In the genomic region with DNA sequence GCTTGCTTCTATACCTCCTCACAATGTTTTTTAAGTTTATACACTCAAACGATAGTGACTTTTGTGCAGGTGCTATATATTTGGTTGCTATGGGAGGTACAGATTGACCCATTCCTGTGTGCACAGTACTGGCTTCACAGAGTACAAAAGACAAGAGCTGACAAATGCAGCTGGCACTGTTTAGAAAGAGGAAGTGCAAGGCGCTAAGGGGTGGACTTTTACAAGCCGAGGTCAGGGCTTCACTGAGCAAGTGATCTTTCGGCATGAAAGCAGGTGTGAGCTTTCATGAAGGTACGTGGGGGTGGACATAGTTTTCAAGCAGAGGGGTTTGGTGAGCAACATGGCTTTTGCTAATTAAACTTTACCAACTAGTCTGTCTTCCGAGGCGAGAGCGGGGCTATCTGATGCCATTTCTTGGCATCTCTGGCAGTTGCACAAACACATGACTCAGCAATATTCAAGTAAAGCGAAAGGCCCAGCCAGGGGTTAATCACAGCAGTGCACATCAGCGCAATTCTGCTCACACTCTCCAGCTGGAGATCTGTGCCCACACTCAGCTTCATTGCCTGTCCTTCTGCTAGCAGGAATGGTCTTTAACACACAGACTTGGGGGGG, we compare ENCODE assay signal across 9 mouse cellular contexts. TPM values are rescaled to one million over a fixed set of nuclear protein-coding genes. Genes with fewer than 3 reads are reported as not detected.
A peak's percentile ranks its signal among the peaks of the same experiment; 100 is the strongest.
DNase-seq lines count a peak whose midpoint lies in the region; ATAC-seq lines count a peak whose summit lies in the region.
"Had no signal": no experiment of that assay in that cellular context is flagged by ENCODE, and none has a peak within 500 bp of the region (broad histone marks: within the 10 kb centered on the region; RNA-seq: fewer than 3 reads in every experiment).

No protein-coding gene starts in this region.

- peak; percentile 25 for DNase-seq in adrenal gland, postnatal 10 days
- no peak for DNase-seq in adrenal gland, postnatal 36 days
- DNase-seq in A20 (ENCODE audit: low read depth, low spot score), result peak; percentile 94
- no peak for DNase-seq in testis, postnatal 10 days (ENCODE audit: low spot score)
- DNase-seq: cerebellum, postnatal 36 days had no signal

- ATAC-seq in hematopoietic stem cell, adult 5-6 weeks (replicated peaks in 1 of 2; ENCODE audit: insufficient read depth in 1 of 2, low FRiP score in 2 of 2, low TSS enrichment in 1 of 2, low read depth in 1 of 2, poor library complexity in 2 of 2, severe bottlenecking in 2 of 2), result peak; percentile 81 to 89
- ATAC-seq in megakaryocyte, adult 5-6 weeks (ENCODE audit: poor library complexity, severe bottlenecking), result peak; percentile 88
- no peak for ATAC-seq in neural tube, embryonic 15.5 days (ENCODE audit: low FRiP score)
- no peak for ATAC-seq in midbrain, embryonic 16.5 days

- no peaks in the 10 kb centered on the region for H3K9me3 ChIP-seq in neural tube, embryonic 15.5 days (replicated peaks)
- H3K9me3 ChIP-seq in midbrain, embryonic 16.5 days (replicated peaks; ENCODE audit: control insufficient read depth, low read length, poor library complexity, severe bottlenecking), result no peaks in the 10 kb centered on the region

- H3K4me2 ChIP-seq in neural tube, embryonic 15.5 days, result no peak overlapping the region
- no peak overlapping the region for H3K4me2 ChIP-seq in midbrain, embryonic 16.5 days (ENCODE audit: low read length)

- H3K27me3 ChIP-seq in neural tube, embryonic 15.5 days (replicated peaks), result no peaks in the 10 kb centered on the region
- no peaks in the 10 kb centered on the region for H3K27me3 ChIP-seq in midbrain, embryonic 16.5 days (ENCODE audit: control insufficient read depth, insufficient read depth, low read depth, low read length)

- H3K4me3 ChIP-seq in neural tube, embryonic 15.5 days (replicated peaks), result no peak overlapping the region
- no peak overlapping the region for H3K4me3 ChIP-seq in midbrain, embryonic 16.5 days (ENCODE audit: low read depth, low read length)

- peaks cover 4% of the 10 kb centered on the region; the same call in 1 of the 2 replicates for H3K4me1 ChIP-seq in neural tube, embryonic 15.5 days
- H3K4me1 ChIP-seq in midbrain, embryonic 16.5 days (ENCODE audit: control insufficient read depth, insufficient read depth, low read length), result no peaks in the 10 kb centered on the region

- no peaks in the 10 kb centered on the region for H3K36me3 ChIP-seq in neural tube, embryonic 15.5 days
- H3K36me3 ChIP-seq in midbrain, embryonic 16.5 days (ENCODE audit: control insufficient read depth, insufficient read depth, low read length), result no peaks in the 10 kb centered on the region

- H3K27ac ChIP-seq in neural tube, embryonic 15.5 days (replicated peaks), result no peak overlapping the region
- H3K27ac ChIP-seq in midbrain, embryonic 16.5 days (ENCODE audit: low read length), result no peak overlapping the region

- WGBS in neural tube, embryonic 15.5 days, result 52% methylated on average over 10 of the region's 10 CpGs
- 59% methylated on average over 10 of the region's 10 CpGs for WGBS in midbrain, embryonic 16.5 days

- H3K9ac ChIP-seq in neural tube, embryonic 15.5 days (replicated peaks), result no peak overlapping the region
- H3K9ac ChIP-seq in midbrain, embryonic 16.5 days (ENCODE audit: low read depth, low read length), result no peak overlapping the region

RNA-seq across cellular contexts. Expression of a gene that starts 10.0 kb away (rescaled TPM):
- total RNA-seq in adrenal gland, postnatal 10 days (2021), result 10 to 100 TPM; 22.9 to 25.7 TPM
- 10 to 100 TPM in 1 of 2 experiments, 1 to 10 TPM in 1; 8.9 to 32.5 TPM for total RNA-seq in adrenal gland, postnatal 36 days (2021)
- 14.2 and 14.4 TPM in 2 replicates for total RNA-seq in hematopoietic stem cell, adult 5-6 weeks (2017)
- total RNA-seq in megakaryocyte, adult 5-6 weeks (2015), result 7.3 and 8.9 TPM in 2 replicates
- total RNA-seq in megakaryocyte, adult 5-6 weeks (2017), result 8.3 and 9.5 TPM in 2 replicates
- 14.4 and 17.7 TPM in 2 replicates for polyA plus RNA-seq in neural tube, embryonic 15.5 days (2015; fragmentation: Nextera tagmentation; extraction: Ambion mirVana)
- polyA plus RNA-seq in midbrain, embryonic 16.5 days (2015; fragmentation: Nextera tagmentation; extraction: Ambion mirVana), result 21.0 and 22.8 TPM in 2 replicates

Comparison
In these comparisons a context has a peak if more than half of its experiments do, and no peak if none do; other contexts are left out.
1. DNase-seq: peak in adrenal gland, postnatal 10 days (single experiment) and A20 (single experiment); none in adrenal gland, postnatal 36 days (0 of 2) and testis, postnatal 10 days (single experiment).
2. ATAC-seq: peak in hematopoietic stem cell, adult 5-6 weeks (2 of 2) and megakaryocyte, adult 5-6 weeks (single experiment); none in neural tube, embryonic 15.5 days (single experiment) and midbrain, embryonic 16.5 days (single experiment).